Mouse (Mus musculus): Measurements from ENCODE around the gene Gna15. TPM values are rescaled to one million over a fixed set of nuclear protein-coding genes. Genes with fewer than 3 reads are reported as not detected.

The Gna15 gene
- polyA plus RNA-seq, 1 experiment from 2014 or later, result 1.8 TPM

DNA sequence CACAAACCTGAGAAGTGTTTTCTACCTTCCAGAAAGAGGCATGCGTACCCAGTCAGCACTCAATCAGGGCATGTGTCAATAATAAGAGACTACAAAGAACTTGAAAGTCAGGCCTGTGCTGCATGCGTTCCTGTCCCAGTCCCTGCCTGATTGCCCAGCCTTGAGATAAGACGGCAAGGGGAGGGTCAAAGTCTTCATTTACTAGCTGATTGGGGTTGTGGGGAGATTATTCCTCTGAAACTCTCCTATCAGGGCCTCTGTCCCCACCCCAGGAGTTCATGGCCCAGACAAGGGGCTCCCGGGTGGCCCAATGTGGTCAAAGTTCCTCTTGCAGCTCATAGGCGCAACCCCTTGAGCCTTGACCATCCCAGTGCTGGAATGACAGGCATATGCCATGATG, 22.3 kb upstream of the Gna15 start:
- no peak for ATAC-seq (ENCODE audit: low read depth)
- H3K27ac ChIP-seq (ENCODE audit: low read length), result peak overlapping the region; percentile 45

DNA sequence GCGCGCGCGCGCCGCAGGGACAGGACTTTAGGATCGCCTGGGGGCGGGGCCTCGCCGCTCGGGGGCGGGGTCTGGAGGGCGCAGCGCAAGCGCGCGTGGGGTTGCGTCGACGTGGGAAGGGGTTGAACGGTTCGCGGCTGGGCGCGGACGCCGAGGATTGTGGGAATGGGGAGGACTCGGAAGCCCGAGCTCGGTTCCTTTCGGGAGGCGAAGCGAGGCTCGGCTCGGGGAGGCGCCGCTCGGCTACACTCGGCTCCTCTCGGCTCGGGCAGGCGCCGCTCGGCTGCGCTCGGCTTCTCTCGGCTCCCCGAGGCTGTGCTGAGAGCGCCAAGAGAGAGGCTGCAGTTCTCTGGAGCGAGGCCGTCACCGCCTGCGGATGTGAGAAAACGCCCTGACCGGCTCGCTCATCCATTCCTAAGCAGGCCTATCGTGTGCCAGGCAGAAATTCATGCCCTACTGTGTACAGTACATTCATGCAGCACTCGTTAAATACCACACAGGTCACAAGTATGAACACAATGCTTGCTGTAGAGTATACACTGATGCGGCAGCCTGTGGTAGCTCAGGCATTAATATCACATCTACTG, 21.2 kb upstream of the Gna15 start, which contains the start of gene Gna11:
Gene Gna11 (minus strand): TSS at position 30 of the 587 bp plus-strand sequence.
- peak within 1 kb of the TSS; percentile 83 for H3K27ac ChIP-seq (ENCODE audit: low read length)
- H3K4me1 ChIP-seq (replicated peaks; ENCODE audit: control insufficient read depth, insufficient read depth, low read length), result peaks cover 31% of the 10 kb centered on the region
- H3K4me3 ChIP-seq (ENCODE audit: low read length), result peak within 1 kb of the TSS; percentile 93
- no peaks in the 10 kb centered on the region for H3K36me3 ChIP-seq (ENCODE audit: control insufficient read depth, insufficient read depth, low read length)
- H3K9me3 ChIP-seq (ENCODE audit: control insufficient read depth, low read length), result no peaks in the 10 kb centered on the region
- WGBS, result under 1% methylated on average over 41 of the region's 59 CpGs
- peak; percentile 96 for ATAC-seq (ENCODE audit: low read depth)
- peak within 1 kb of the TSS; percentile 93 for H3K9ac ChIP-seq (ENCODE audit: low read length)
- peak within 1 kb of the TSS; percentile 96 for H3K4me2 ChIP-seq (ENCODE audit: low read depth, low read length)
- no peaks in the 10 kb centered on the region for H3K27me3 ChIP-seq (ENCODE audit: control insufficient read depth, insufficient read depth, low read depth, low read length)

More for the DNA sequence above, 22.3 kb upstream of the Gna15 start:
- Histone ChIP-seq H3K4me2 (ENCODE audit: low read depth, low read length) (no peak overlapping the region), H3K27me3 (ENCODE audit: control insufficient read depth, insufficient read depth, low read depth, low read length) (no peaks in the 10 kb centered on the region), H3K36me3 (ENCODE audit: control insufficient read depth, insufficient read depth, low read length) (no peaks in the 10 kb centered on the region), H3K9me3 (ENCODE audit: control insufficient read depth, low read length) (no peaks in the 10 kb centered on the region), H3K4me3 (ENCODE audit: low read length) (no peak overlapping the region), H3K4me1 (replicated peaks; ENCODE audit: control insufficient read depth, insufficient read depth, low read length) (peaks cover 30% of the 10 kb centered on the region), H3K9ac (ENCODE audit: low read length) (peak overlapping the region; percentile 42)
- WGBS, result 50% methylated on average over 5 of the region's 5 CpGs

GRCm38 (mm10) chr10:81544296-81545160, 20.5 kb upstream of the Gna15 start:
- peak; percentile 3; the same call in 1 of the 2 replicates for ATAC-seq (ENCODE audit: low read depth)
- WGBS, result under 1% methylated on average over 85 of the region's 93 CpGs
- H3K4me2 ChIP-seq (ENCODE audit: low read depth, low read length), result peak overlapping the region; percentile 96
- H3K4me3 ChIP-seq (ENCODE audit: low read length), result peak overlapping the region; percentile 93
- no peaks in the 10 kb centered on the region for H3K27me3 ChIP-seq (ENCODE audit: control insufficient read depth, insufficient read depth, low read depth, low read length)
- peaks cover 31% of the 10 kb centered on the region for H3K4me1 ChIP-seq (replicated peaks; ENCODE audit: control insufficient read depth, insufficient read depth, low read length)
- H3K27ac ChIP-seq (ENCODE audit: low read length), result peak overlapping the region; percentile 60
- H3K9ac ChIP-seq (ENCODE audit: low read length), result peak overlapping the region; percentile 93
- 0 out of 2 replicates have a peak, but pooled peaks cover 5% of the 10 kb centered on the region for H3K36me3 ChIP-seq (ENCODE audit: control insufficient read depth, insufficient read depth, low read length)
- H3K9me3 ChIP-seq (ENCODE audit: control insufficient read depth, low read length), result no peaks in the 10 kb centered on the region

- H3K4me2 ChIP-seq (ENCODE audit: low read depth, low read length), result peak overlapping the region; percentile 96
- H3K4me1 ChIP-seq (replicated peaks; ENCODE audit: control insufficient read depth, insufficient read depth, low read length), result peaks cover 31% of the 10 kb centered on the region
- no peak for ATAC-seq (ENCODE audit: low read depth)
- 0 out of 2 replicates have a peak, but pooled peaks cover 5% of the 10 kb centered on the region for H3K36me3 ChIP-seq (ENCODE audit: control insufficient read depth, insufficient read depth, low read length)
- WGBS, result 81% methylated on average over 1 of the region's 1 CpGs
- H3K27me3 ChIP-seq (ENCODE audit: control insufficient read depth, insufficient read depth, low read depth, low read length), result no peaks in the 10 kb centered on the region
- H3K4me3 ChIP-seq (ENCODE audit: low read length), result peak overlapping the region; percentile 93
- no peak overlapping the region for H3K27ac ChIP-seq (ENCODE audit: low read length)
- H3K9me3 ChIP-seq (ENCODE audit: control insufficient read depth, low read length), result no peaks in the 10 kb centered on the region
- H3K9ac ChIP-seq (ENCODE audit: low read length), result peak overlapping the region; percentile 93
Measured at GRCm38 (mm10) chr10:81543633-81544032, 19.6 kb upstream of the Gna15 start.

GRCm38 (mm10) chr10:81542727-81543460, 18.9 kb upstream of the Gna15 start:
- no peak for ATAC-seq (ENCODE audit: low read depth)
- 66% methylated on average over 7 of the region's 7 CpGs for WGBS
- H3K4me1 ChIP-seq (replicated peaks; ENCODE audit: control insufficient read depth, insufficient read depth, low read length), result peaks cover 31% of the 10 kb centered on the region
- H3K4me2 ChIP-seq (ENCODE audit: low read depth, low read length), result peak overlapping the region; percentile 96
- no peaks in the 10 kb centered on the region for H3K9me3 ChIP-seq (ENCODE audit: control insufficient read depth, low read length)
- H3K27me3 ChIP-seq (ENCODE audit: control insufficient read depth, insufficient read depth, low read depth, low read length), result no peaks in the 10 kb centered on the region
- H3K4me3 ChIP-seq (ENCODE audit: low read length), result peak overlapping the region; percentile 93; the same call in 1 of the 2 replicates
- no peak overlapping the region for H3K27ac ChIP-seq (ENCODE audit: low read length)
- H3K9ac ChIP-seq (ENCODE audit: low read length), result peak overlapping the region; percentile 93; the same call in 1 of the 2 replicates
- H3K36me3 ChIP-seq (ENCODE audit: control insufficient read depth, insufficient read depth, low read length), result 0 out of 2 replicates have a peak, but pooled peaks cover 5% of the 10 kb centered on the region

- Histone ChIP-seq H3K27me3 (ENCODE audit: control insufficient read depth, insufficient read depth, low read depth, low read length) (no peaks in the 10 kb centered on the region), H3K9me3 (ENCODE audit: control insufficient read depth, low read length) (no peaks in the 10 kb centered on the region), H3K4me1 (replicated peaks; ENCODE audit: control insufficient read depth, insufficient read depth, low read length) (peaks cover 31% of the 10 kb centered on the region), H3K9ac (ENCODE audit: low read length) (peak overlapping the region; percentile 57), H3K4me3 (ENCODE audit: low read length) (no peak overlapping the region), H3K27ac (ENCODE audit: low read length) (peak overlapping the region; percentile 55; the same call in 1 of the 2 replicates), H3K4me2 (ENCODE audit: low read depth, low read length) (peak overlapping the region; percentile 23), H3K36me3 (ENCODE audit: control insufficient read depth, insufficient read depth, low read length) (0 out of 2 replicates have a peak, but pooled peaks cover 5% of the 10 kb centered on the region)
- ATAC-seq (ENCODE audit: low read depth), result no peak
- 52% methylated on average over 10 of the region's 10 CpGs for WGBS
Measured at GRCm38 (mm10) chr10:81541803-81542202, 17.8 kb upstream of the Gna15 start.

- no peaks in the 10 kb centered on the region for H3K27me3 ChIP-seq (ENCODE audit: control insufficient read depth, insufficient read depth, low read depth, low read length)
- 76% methylated on average over 5 of the region's 5 CpGs for WGBS
- H3K4me2 ChIP-seq (ENCODE audit: low read depth, low read length), result no peak overlapping the region
- no peak overlapping the region for H3K4me3 ChIP-seq (ENCODE audit: low read length)
- peak overlapping the region; percentile 57; the same call in 1 of the 2 replicates for H3K9ac ChIP-seq (ENCODE audit: low read length)
- no peaks in the 10 kb centered on the region for H3K9me3 ChIP-seq (ENCODE audit: control insufficient read depth, low read length)
- peaks cover 31% of the 10 kb centered on the region for H3K4me1 ChIP-seq (replicated peaks; ENCODE audit: control insufficient read depth, insufficient read depth, low read length)
- 0 out of 2 replicates have a peak, but pooled peaks cover 5% of the 10 kb centered on the region for H3K36me3 ChIP-seq (ENCODE audit: control insufficient read depth, insufficient read depth, low read length)
- no peak for ATAC-seq (ENCODE audit: low read depth)
- peak overlapping the region; percentile 55; the same call in 1 of the 2 replicates for H3K27ac ChIP-seq (ENCODE audit: low read length)
Measured at GRCm38 (mm10) chr10:81541363-81541762, 17.3 kb upstream of the Gna15 start.

DNA sequence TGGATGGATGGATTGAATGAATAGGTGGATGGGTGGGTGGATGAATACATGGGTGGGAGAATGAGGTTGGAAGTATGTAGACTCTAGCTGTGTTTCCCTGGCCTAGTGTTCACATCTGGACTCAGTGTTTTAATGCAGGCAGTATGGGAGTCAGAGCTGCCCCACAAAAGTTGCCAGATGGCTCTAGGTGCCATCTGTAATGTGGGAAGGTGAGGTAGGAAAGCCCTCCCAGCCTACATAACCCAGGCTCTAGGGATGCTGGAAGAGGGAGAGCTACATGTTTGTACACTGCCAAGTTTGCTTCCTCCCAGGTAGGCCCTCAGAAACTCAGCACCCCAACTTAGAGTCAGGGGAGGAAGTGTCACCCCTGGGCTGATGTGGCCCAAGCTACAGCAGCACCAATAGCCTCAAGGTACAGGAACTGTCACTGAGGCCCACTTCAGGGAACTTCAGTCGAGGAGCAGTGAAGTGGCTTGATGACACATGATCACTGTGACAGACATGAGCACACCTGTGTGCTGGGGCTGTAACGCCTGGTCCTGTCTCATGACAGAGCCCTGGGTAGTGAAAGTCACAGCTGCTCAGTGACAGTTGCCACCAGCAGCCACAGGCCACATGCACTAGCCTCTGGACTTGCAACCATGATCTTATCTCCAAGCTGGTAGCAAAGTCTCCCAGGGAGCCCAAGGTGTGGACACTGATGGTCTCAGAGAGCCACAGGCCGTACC, 14.5 kb upstream of the Gna15 start:
- Histone ChIP-seq H3K9me3 (ENCODE audit: control insufficient read depth, low read length) (no peaks in the 10 kb centered on the region), H3K27me3 (ENCODE audit: control insufficient read depth, insufficient read depth, low read depth, low read length) (no peaks in the 10 kb centered on the region), H3K9ac (ENCODE audit: low read length) (no peak overlapping the region), H3K36me3 (ENCODE audit: control insufficient read depth, insufficient read depth, low read length) (peaks cover 7% of the 10 kb centered on the region; the same call in 1 of the 2 replicates), H3K4me1 (replicated peaks; ENCODE audit: control insufficient read depth, insufficient read depth, low read length) (peaks cover 21% of the 10 kb centered on the region), H3K4me3 (ENCODE audit: low read length) (no peak overlapping the region), H3K4me2 (ENCODE audit: low read depth, low read length) (no peak overlapping the region), H3K27ac (ENCODE audit: low read length) (no peak overlapping the region)
- WGBS, result 69% methylated on average over 3 of the region's 3 CpGs
- no peak for ATAC-seq (ENCODE audit: low read depth)

Data from lung, embryonic 16.5 days (tissue).